Mouse (Mus musculus) adrenal gland, postnatal 36 days (tissue): ENCODE results near the gene Hsd17b1. TPM values are rescaled to one million over a fixed set of nuclear protein-coding genes. Genes with fewer than 3 reads are reported as not detected.
"Not testable (repeated sequence)": the region's sequence is repeated elsewhere in the genome, so short reads cannot be mapped to it uniquely, and the experiment has no call there.

Source experiments
- DNase-seq, 2 experiments: peaks; one replicate each; pipeline ENCODE4 v3.0.0; 2021; ENCODE audit warnings: mixed read lengths in 1 of 2
- total RNA-seq, 2 experiments: library from RNA; stranded (reverse); gene quantifications; 2 replicates each; pipeline ENCODE4 v1.2.3; 2021

Gene Hsd17b1
- total RNA-seq, 2 experiments from 2014 or later: 1.5 to 3.3 TPM

- no peak for DNase-seq
Measured at GRCm38 (mm10) chr11:101086323-101086674, 8.1 kb downstream of the Hsd17b1 start.

- DNase-seq: peak; percentile 94
Measured at GRCm38 (mm10) chr11:101086756-101087681, 8.8 kb downstream of the Hsd17b1 start, which contains the start of gene Mlx. Gene Mlx (plus strand): TSS chr11:101087277.

- no peak for DNase-seq
Measured at GRCm38 (mm10) chr11:101087682-101088055, 9.5 kb downstream of the Hsd17b1 start.

- peak in 1 of 2 experiments; percentile 57 for DNase-seq
Measured at GRCm38 (mm10) chr11:101089931-101090330, 11.7 kb downstream of the Hsd17b1 start.

GRCm38 (mm10) chr11:101094930-101095313 is 16.7 kb downstream of the Hsd17b1 start:
- DNase-seq: no peak

- DNase-seq: peak; percentile 95 to 96
Measured at GRCm38 (mm10) chr11:101095314-101096024, 17.3 kb downstream of the Hsd17b1 start, which contains the start of gene Psmc3ip. Gene Psmc3ip (minus strand): TSS chr11:101095436.

- DNase-seq: no peak
Measured at GRCm38 (mm10) chr11:101098231-101098630, 20.0 kb downstream of the Hsd17b1 start.

- no peak for DNase-seq
Measured at GRCm38 (mm10) chr11:101103011-101103410, 24.8 kb downstream of the Hsd17b1 start.

GRCm38 (mm10) chr11:101109351-101109750 is 31.1 kb downstream of the Hsd17b1 start:
- no peak for DNase-seq

GRCm38 (mm10) chr11:101110708-101111107 is 32.5 kb downstream of the Hsd17b1 start:
- DNase-seq: no peak

- no peak for DNase-seq
Measured at GRCm38 (mm10) chr11:101111178-101111577, 33.0 kb downstream of the Hsd17b1 start.

GRCm38 (mm10) chr11:101112186-101112585 is 34.0 kb downstream of the Hsd17b1 start:
- no peak for DNase-seq

- no peak for DNase-seq
Measured at GRCm38 (mm10) chr11:101115564-101115963, 37.4 kb downstream of the Hsd17b1 start.

- DNase-seq: peak in 1 of 2 experiments; percentile 29
Measured at GRCm38 (mm10) chr11:101118105-101118504, 39.9 kb downstream of the Hsd17b1 start.

- no peak for DNase-seq
Measured at GRCm38 (mm10) chr11:101119131-101119760, 41.0 kb downstream of the Hsd17b1 start.

GRCm38 (mm10) chr11:101119761-101120544 is 41.7 kb downstream of the Hsd17b1 start, which contains the start of the genes Retreg3 and Tubg1:
Gene Retreg3 (minus strand): TSS chr11:101119893.
Gene Tubg1 (plus strand): TSS chr11:101119938.
- peak; percentile 99 for DNase-seq

GRCm38 (mm10) chr11:101120545-101121188 is 42.5 kb downstream of the Hsd17b1 start:
- no peak for DNase-seq

- DNase-seq: not testable (repeated sequence)
Measured at GRCm38 (mm10) chr11:101124494-101124893, 46.3 kb downstream of the Hsd17b1 start.

GRCm38 (mm10) chr11:101125008-101125407 is 46.8 kb downstream of the Hsd17b1 start:
- DNase-seq: not testable (repeated sequence)

GRCm38 (mm10) chr11:101127075-101127474 is 48.9 kb downstream of the Hsd17b1 start:
- DNase-seq: peak in 1 of 2 experiments; percentile 17
